Mouse (Mus musculus): ENCODE data around the gene Tnfsf12.

DNA sequence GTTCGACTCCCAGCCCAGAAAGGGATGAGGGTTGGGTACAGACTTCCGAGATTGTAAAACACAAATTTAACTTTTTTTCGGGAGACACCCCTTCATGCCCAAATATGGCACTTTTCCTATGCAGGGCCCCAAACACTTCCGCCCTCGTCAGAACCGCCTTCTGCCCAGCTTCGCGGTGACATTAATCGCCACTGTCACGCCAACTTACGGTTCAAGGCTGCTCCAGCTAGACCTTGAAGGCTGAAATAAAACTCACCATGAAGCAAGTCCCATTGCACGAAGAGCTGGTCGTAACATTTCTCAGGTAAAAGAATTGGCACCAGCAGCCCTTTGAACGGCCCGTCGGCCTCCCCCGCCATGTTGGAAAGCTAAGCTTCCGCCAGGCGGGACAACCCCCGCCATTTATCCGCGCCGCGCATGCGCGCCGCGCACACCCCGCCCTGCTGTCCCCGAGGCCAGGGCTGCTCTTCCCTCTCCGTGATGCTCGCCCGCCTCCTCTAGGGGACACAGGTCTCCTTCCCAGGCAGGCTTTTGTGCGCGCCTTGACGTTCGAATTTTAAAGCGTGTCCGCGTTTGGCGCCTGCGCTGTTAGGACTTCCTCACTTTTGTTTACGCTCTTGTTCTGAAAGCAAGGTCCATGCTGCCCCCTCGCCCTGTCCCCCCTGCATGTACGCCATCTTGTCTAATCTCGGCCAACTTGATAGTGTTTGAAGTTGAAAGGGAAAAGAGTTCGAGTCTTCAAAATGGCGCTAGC is 33.3 kb downstream of the Tnfsf12 start, which contains the start of gene Mpdu1:
- TF ChIP-seq CTCF (IDR thresholded peaks at IDR 0.05; ENCODE audit: extremely low read depth, insufficient read length, insufficient replicate concordance, low read depth, low read length) (no peak), POLR2A (IDR thresholded peaks at IDR 0.05; ENCODE audit: low read depth, low read length) (peak; percentile 95)
